Mouse (Mus musculus) G1E-ER4 (cell line): ENCODE measurements around the gene Lamtor1. TPM values are rescaled to one million over a fixed set of nuclear protein-coding genes. Genes with fewer than 3 reads are reported as not detected.

Experiments used
- GATA1 ChIP-seq: IDR thresholded peaks from one replicate; pipeline ENCODE4 v1.8.0; 2012; ENCODE audit warnings: low read length, inconsistent platforms
- polyA plus RNA-seq: library from polyadenylated mRNA; stranded (reverse); fragments of >175 nt; gene quantifications from 2 replicates; pipeline ENCODE4 v1.2.3, GENCODE M21; 2012

The Lamtor1 gene
- 141 and 146 TPM in 2 replicates for polyA plus RNA-seq

- no peak for TF ChIP-seq GATA1
Observed at GRCm38 (mm10) chr7:101905561-101906286, at the start of gene Lamtor1. TSS of gene Lamtor1 (plus strand) at chr7:101905904.

GRCm38 (mm10) chr7:101857094-101857493 is 48.6 kb upstream of the Lamtor1 start, which contains the start of gene Folr2:
TSS of gene Folr2 (minus strand) at chr7:101857194.
- TF ChIP-seq GATA1 = no peak

- TF ChIP-seq GATA1 = no peak
Observed at GRCm38 (mm10) chr7:101858362-101858761, 47.3 kb upstream of the Lamtor1 start.

- no peak for TF ChIP-seq GATA1
Observed at GRCm38 (mm10) chr7:101860978-101861377, 44.7 kb upstream of the Lamtor1 start.

- TF ChIP-seq GATA1 = no peak
Observed at GRCm38 (mm10) chr7:101862291-101862690, 43.4 kb upstream of the Lamtor1 start.

- TF ChIP-seq GATA1 = no peak
Observed at GRCm38 (mm10) chr7:101863415-101863814, 42.3 kb upstream of the Lamtor1 start, which contains the start of gene Anapc15. TSS of gene Anapc15 (plus strand) at chr7:101863715.

- no peak for TF ChIP-seq GATA1
Observed at GRCm38 (mm10) chr7:101866491-101867265, 39.0 kb upstream of the Lamtor1 start.

- TF ChIP-seq GATA1 = no peak
Observed at GRCm38 (mm10) chr7:101867482-101867881, 38.2 kb upstream of the Lamtor1 start.

GRCm38 (mm10) chr7:101868241-101869162 is 37.2 kb upstream of the Lamtor1 start:
- no peak for TF ChIP-seq GATA1

GRCm38 (mm10) chr7:101869163-101869500 is 36.6 kb upstream of the Lamtor1 start:
- TF ChIP-seq GATA1 = no peak

- TF ChIP-seq GATA1 = no peak
Observed at GRCm38 (mm10) chr7:101870629-101871028, 35.1 kb upstream of the Lamtor1 start, which contains the start of gene Folr1. TSS of gene Folr1 (minus strand) at chr7:101870788.

GRCm38 (mm10) chr7:101871296-101871695 is 34.4 kb upstream of the Lamtor1 start:
- TF ChIP-seq GATA1 = peak; percentile 37

- no peak for TF ChIP-seq GATA1
Observed at GRCm38 (mm10) chr7:101875978-101876377, 29.7 kb upstream of the Lamtor1 start.

- TF ChIP-seq GATA1 = no peak
Observed at GRCm38 (mm10) chr7:101880855-101881254, 24.8 kb upstream of the Lamtor1 start.

GRCm38 (mm10) chr7:101882413-101883154 is 23.1 kb upstream of the Lamtor1 start:
- no peak for TF ChIP-seq GATA1

- TF ChIP-seq GATA1 = no peak
Observed at GRCm38 (mm10) chr7:101884160-101884559, 21.5 kb upstream of the Lamtor1 start.
